Mouse (Mus musculus) liver, embryonic 14.5 days (tissue): Measurements from ENCODE around the gene Itpk1.

Source experiments
- CTCF ChIP-seq: IDR thresholded peaks from 2 replicates; pipeline ENCODE4 v1.5.1; 2016; ENCODE audit warnings: antibody characterized with exemption, low read depth, control low read depth
- EP300 ChIP-seq: IDR thresholded peaks from 2 replicates; pipeline ENCODE4 v1.6.1; 2016; ENCODE audit warnings: antibody characterized with exemption, low read depth

DNA sequence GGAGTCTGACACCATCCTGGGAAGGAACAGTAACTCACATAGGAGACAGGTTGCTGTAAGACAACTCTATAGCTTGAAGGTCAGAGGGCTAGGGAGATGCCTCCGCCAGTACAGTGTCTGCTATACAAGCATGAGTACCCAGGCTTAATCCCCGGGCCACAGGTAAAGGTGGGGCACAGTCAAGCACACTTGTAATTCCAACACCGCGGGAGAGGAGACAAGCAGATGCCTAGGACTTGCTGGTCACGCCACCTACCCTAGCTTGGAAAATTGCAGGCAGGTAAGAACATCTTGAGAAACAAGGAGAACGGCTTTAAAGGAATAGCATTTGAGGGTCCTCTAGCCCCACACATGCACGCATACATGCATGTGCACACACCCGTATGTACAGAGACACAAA, 97.7 kb downstream of the Itpk1 start:
- TF ChIP-seq EP300 (no peak), CTCF (no peak)
